Mouse (Mus musculus) lung, postnatal 10 days (tissue): ENCODE results near the gene Dmkn.
"Not testable (repeated sequence)": the region's sequence is repeated elsewhere in the genome, so short reads cannot be mapped to it uniquely, and the experiment has no call there.

Experiments used
- DNase-seq: peaks from one replicate; pipeline ENCODE4 v3.0.0; 2021

Dmkn gene

GRCm38 (mm10) chr7:30820854-30821445 lies 57.4 kb downstream of the Dmkn start:
- no peak for DNase-seq

DNA sequence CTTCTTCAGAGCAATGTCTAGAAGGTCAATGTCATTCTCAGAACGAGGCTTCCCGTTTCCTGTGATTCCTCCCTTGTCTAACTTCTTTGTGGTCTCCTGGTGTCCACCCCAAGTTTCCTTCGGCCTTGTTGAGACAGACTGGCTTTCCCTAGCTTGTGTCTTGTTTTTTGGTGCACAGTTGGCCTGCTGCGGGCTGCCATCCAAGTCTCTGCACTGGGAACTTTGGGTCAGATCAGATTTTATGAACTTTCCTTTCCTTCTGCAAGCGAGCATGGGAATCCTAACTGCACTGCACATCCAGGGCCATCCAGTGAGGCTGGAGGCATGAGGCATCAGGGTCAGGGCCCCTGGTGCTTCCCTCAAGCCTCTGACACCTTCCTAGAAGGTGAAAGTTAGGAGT lies 58.0 kb downstream of the Dmkn start:
- no peak for DNase-seq

DNA sequence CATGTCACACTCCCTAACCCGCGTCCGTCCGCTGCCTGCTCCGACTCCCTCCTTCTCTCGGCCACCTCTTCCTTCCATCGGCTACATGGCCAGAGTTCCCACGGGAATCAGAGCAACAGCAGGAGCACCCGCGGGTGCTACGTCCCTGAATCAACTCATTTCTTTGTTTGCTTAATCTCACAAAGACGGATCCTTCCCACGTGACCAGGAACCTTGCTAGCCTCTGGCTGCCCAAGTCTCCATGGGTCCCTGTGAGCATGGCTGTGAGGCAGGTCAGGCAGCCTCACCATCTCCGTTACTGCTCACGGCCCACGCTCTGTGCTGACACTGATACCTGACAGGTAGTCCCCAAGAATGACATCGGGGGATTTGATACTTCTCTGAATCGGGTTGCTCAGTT lies 60.1 kb downstream of the Dmkn start, which contains the start of gene Ffar2:
TSS of gene Ffar2 (minus strand) at position 101 of the 400 bp plus-strand sequence.
- no peak for DNase-seq

DNA sequence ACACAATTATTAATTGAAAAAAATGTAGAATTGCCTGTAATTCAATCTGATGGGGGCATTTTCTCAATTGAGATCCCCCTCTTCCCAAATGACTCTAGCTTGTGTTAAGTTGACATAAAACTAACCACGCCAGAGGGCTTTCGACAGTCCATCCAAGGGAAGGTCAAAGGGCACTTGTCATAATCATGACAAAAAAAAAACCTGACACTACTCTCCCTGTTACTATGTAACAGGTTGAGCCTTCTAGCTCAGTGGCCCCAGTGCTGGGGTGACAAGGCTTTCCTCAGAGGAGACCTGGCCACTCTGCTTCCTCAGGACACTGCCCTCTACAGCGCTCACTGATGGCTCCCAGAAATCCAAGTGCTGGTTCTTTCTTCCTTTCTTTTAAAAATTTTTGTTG lies 60.8 kb downstream of the Dmkn start:
- DNase-seq: no peak

DNA sequence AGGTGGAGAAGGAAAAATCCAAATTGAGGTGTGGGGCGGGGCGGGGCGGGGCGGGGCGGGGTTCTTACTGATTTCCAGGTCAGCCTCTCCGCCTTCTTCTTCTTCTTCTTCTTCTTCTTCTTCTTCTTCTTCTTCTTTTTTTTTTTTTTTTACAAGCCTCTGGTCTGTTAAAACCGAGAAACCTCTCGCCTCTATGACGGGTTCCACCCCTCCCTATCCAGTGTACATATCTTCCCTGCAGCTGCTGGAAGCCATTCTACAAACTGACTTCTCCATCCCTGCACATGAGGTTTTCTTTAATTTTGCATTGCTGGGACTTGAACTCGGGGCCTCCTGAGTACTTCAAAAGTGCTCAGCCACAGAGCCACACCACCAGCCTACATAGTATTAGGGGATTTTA lies 63.1 kb downstream of the Dmkn start:
- DNase-seq: no peak

GRCm38 (mm10) chr7:30828871-30829270 lies 65.3 kb downstream of the Dmkn start:
- DNase-seq: not testable (repeated sequence)

- DNase-seq: no peak
These were observed 65.9 kb downstream of the Dmkn start for GRCm38 (mm10) chr7:30829428-30829827.
